Mouse (Mus musculus): ENCODE measurements at regions not wholly inside any gene's neighbourhood (a gene's known extent, or its start where the extent isn't known, plus 50 kb on each side); places are given as distances from the start of the nearest gene placed in this dataset.

DNA sequence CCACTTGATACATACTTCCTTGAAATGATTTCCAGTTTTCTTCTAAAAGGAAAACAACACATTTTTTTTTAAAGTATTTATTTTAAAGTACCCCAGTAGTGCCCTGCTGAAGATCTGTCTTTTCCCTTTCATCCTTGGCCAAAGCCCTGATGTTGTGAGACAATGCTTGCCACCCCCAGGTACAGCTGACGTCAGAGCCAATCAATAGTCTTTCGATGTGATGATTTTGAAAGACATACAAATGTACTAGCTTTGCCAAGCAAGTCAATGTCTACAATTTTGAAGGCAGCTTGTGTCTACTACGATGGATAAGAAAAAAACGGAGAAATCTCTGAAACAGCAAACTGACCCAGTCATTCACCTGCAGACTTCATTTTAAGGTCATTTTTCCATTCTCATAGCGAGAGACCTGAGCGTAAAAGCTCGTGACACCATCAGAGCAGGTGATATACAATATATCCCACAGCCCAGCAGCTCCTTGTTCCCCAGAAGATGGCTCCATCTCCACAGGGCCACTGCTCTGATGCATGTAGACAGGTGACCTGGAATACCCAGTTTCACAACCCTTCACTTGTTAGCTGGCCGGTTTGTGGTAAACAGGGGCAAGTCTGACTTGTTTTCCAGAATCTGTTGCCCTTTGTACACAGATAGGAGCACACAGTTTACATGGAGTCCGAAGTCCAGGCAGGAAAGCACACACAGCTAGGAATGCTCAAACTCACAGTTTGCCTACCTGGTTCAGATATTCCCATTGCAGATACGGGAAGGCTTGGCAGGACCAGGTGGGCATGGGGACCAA is 129.0 kb downstream of the Irs2 start:
- TF ChIP-seq POLR2A (IDR thresholded peaks at IDR 0.05; ENCODE audit: borderline replicate concordance, low read depth, low read length): no peak
- TF ChIP-seq CTCF (IDR thresholded peaks at IDR 0.05; ENCODE audit: low read depth, low read length): no peak

Measured in bone marrow macrophage, adult 2 months (primary cell).